Mouse (Mus musculus): Measurements from ENCODE around the gene Trio. TPM values are rescaled to one million over a fixed set of nuclear protein-coding genes. Genes with fewer than 3 reads are reported as not detected.
A peak's percentile ranks its signal among the peaks of the same experiment; 100 is the strongest.

Gene Trio
- polyA plus RNA-seq, 1 experiment from 2014 or later = 8.8 TPM

GRCm38 (mm10) chr15:27718668-27719067, 307.0 kb downstream of the Trio start:
- Histone ChIP-seq H3K9ac (ENCODE audit: low read length) (no peak overlapping the region), H3K36me3 (ENCODE audit: control insufficient read depth, insufficient read depth, low read length) (no peaks in the 10 kb centered on the region), H3K9me3 (ENCODE audit: control insufficient read depth, low read length) (no peaks in the 10 kb centered on the region), H3K27ac (replicated peaks) (no peak overlapping the region), H3K4me3 (ENCODE audit: low read depth, low read length) (no peak overlapping the region), H3K4me1 (replicated peaks; ENCODE audit: control insufficient read depth, insufficient read depth) (no peaks in the 10 kb centered on the region), H3K4me2 (replicated peaks; ENCODE audit: low read depth) (no peak overlapping the region), H3K27me3 (ENCODE audit: control insufficient read depth, insufficient read depth, low read length) (no peaks in the 10 kb centered on the region)
- TF ChIP-seq CTCF (IDR thresholded peaks at IDR 0.05; ENCODE audit: low read depth) = no peak
- TF ChIP-seq EP300 (optimal IDR thresholded peaks at IDR 0.05) = no peak
- DNase-seq (ENCODE audit: low spot score) = no peak
- no peak for ATAC-seq (ENCODE audit: low FRiP score, low TSS enrichment)
- 77% methylated on average over 7 of the region's 7 CpGs for WGBS

DNA sequence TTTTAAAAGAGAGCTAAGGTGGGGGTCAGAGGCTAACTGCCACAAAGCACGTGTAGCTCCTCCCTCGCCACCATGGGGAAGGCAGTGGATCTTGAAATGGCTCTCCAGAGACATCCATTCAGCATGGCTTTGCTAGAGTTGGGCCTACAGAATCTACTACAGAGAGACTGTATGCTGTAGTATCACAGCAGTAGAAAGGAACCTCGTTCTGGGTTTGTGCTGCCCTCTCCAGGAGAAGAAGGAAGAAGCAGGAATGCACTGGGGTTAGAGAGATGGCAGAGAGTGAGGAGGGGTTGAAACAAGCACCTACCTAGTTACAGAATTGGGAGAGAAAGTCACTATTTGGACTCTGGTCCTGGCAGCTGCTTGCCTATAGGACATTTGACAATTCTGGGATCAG, 310.3 kb downstream of the Trio start:
- Histone ChIP-seq H3K4me1 (replicated peaks; ENCODE audit: control insufficient read depth, insufficient read depth) (no peaks in the 10 kb centered on the region), H3K9ac (ENCODE audit: low read length) (no peak overlapping the region), H3K9me3 (ENCODE audit: control insufficient read depth, low read length) (no peaks in the 10 kb centered on the region), H3K27me3 (ENCODE audit: control insufficient read depth, insufficient read depth, low read length) (no peaks in the 10 kb centered on the region), H3K4me2 (replicated peaks; ENCODE audit: low read depth) (no peak overlapping the region), H3K27ac (replicated peaks) (no peak overlapping the region), H3K36me3 (ENCODE audit: control insufficient read depth, insufficient read depth, low read length) (no peaks in the 10 kb centered on the region), H3K4me3 (ENCODE audit: low read depth, low read length) (no peak overlapping the region)
- TF ChIP-seq CTCF (IDR thresholded peaks at IDR 0.05; ENCODE audit: low read depth) (peak; percentile 80), EP300 (optimal IDR thresholded peaks at IDR 0.05) (no peak)
- DNase-seq (ENCODE audit: low spot score) (no peak), ATAC-seq (ENCODE audit: low FRiP score, low TSS enrichment) (0 out of 2 replicates have a peak, but pooled peaks have one; percentile 67)
- 37% methylated on average over 3 of the region's 3 CpGs for WGBS

GRCm38 (mm10) chr15:27710698-27711097, 314.9 kb downstream of the Trio start:
- WGBS = 47% methylated on average over 9 of the region's 9 CpGs
- Histone ChIP-seq H3K9ac (ENCODE audit: low read length) (no peak overlapping the region), H3K4me1 (replicated peaks; ENCODE audit: control insufficient read depth, insufficient read depth) (no peaks in the 10 kb centered on the region), H3K4me3 (ENCODE audit: low read depth, low read length) (no peak overlapping the region), H3K9me3 (ENCODE audit: control insufficient read depth, low read length) (no peaks in the 10 kb centered on the region), H3K27me3 (ENCODE audit: control insufficient read depth, insufficient read depth, low read length) (no peaks in the 10 kb centered on the region), H3K36me3 (ENCODE audit: control insufficient read depth, insufficient read depth, low read length) (no peaks in the 10 kb centered on the region), H3K4me2 (replicated peaks; ENCODE audit: low read depth) (no peak overlapping the region), H3K27ac (replicated peaks) (no peak overlapping the region)
- no peak for DNase-seq (ENCODE audit: low spot score)
- peak; percentile 29; the same call in 1 of the 2 replicates for ATAC-seq (ENCODE audit: low FRiP score, low TSS enrichment)
- TF ChIP-seq CTCF (IDR thresholded peaks at IDR 0.05; ENCODE audit: low read depth) (no peak), EP300 (optimal IDR thresholded peaks at IDR 0.05) (no peak)

- Histone ChIP-seq H3K9me3 (ENCODE audit: control insufficient read depth, low read length) (no peaks in the 10 kb centered on the region), H3K4me3 (ENCODE audit: low read depth, low read length) (no peak overlapping the region), H3K4me1 (replicated peaks; ENCODE audit: control insufficient read depth, insufficient read depth) (no peaks in the 10 kb centered on the region), H3K4me2 (replicated peaks; ENCODE audit: low read depth) (no peak overlapping the region), H3K9ac (ENCODE audit: low read length) (no peak overlapping the region), H3K27me3 (ENCODE audit: control insufficient read depth, insufficient read depth, low read length) (no peaks in the 10 kb centered on the region), H3K36me3 (ENCODE audit: control insufficient read depth, insufficient read depth, low read length) (no peaks in the 10 kb centered on the region), H3K27ac (replicated peaks) (0 out of 2 replicates have a peak overlapping the region, but pooled peaks have one; percentile 13)
- ATAC-seq (ENCODE audit: low FRiP score, low TSS enrichment) (no peak), DNase-seq (ENCODE audit: low spot score) (no peak)
- 73% methylated on average over 7 of the region's 7 CpGs for WGBS
- TF ChIP-seq CTCF (IDR thresholded peaks at IDR 0.05; ENCODE audit: low read depth) = no peak
- TF ChIP-seq EP300 (optimal IDR thresholded peaks at IDR 0.05) = no peak
Observed at GRCm38 (mm10) chr15:27708968-27709612, 316.6 kb downstream of the Trio start.

DNA sequence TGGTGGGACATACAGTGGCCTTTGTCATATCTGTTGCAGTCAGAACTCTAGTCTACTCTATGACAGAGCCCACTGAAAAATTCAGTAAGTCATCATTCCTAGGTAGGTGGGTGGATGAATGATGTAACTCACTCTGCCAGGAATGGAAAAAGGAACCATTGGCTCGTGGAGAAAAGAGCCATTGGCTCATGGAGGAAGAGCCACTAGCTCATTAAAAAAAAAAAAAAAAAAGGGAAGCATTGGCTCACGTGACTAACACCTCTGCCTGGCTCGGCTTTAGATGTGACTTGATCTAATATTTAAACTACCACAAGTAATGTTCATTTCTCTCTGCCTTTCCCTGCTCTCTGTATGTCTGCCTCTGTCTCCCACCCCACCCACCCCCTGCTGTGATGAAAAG, 317.1 kb downstream of the Trio start:
- DNase-seq (ENCODE audit: low spot score) (no peak), ATAC-seq (ENCODE audit: low FRiP score, low TSS enrichment) (no peak)
- no peak overlapping the region for H3K4me3 ChIP-seq (ENCODE audit: low read depth, low read length)
- H3K4me1 ChIP-seq (replicated peaks; ENCODE audit: control insufficient read depth, insufficient read depth) = no peaks in the 10 kb centered on the region
- TF ChIP-seq EP300 (optimal IDR thresholded peaks at IDR 0.05) = no peak
- H3K4me2 ChIP-seq (replicated peaks; ENCODE audit: low read depth) = no peak overlapping the region
- H3K27ac ChIP-seq (replicated peaks) = no peak overlapping the region
- no peaks in the 10 kb centered on the region for H3K9me3 ChIP-seq (ENCODE audit: control insufficient read depth, low read length)
- H3K9ac ChIP-seq (ENCODE audit: low read length) = no peak overlapping the region
- H3K27me3 ChIP-seq (ENCODE audit: control insufficient read depth, insufficient read depth, low read length) = no peaks in the 10 kb centered on the region
- 64% methylated on average over 3 of the region's 3 CpGs for WGBS
- no peaks in the 10 kb centered on the region for H3K36me3 ChIP-seq (ENCODE audit: control insufficient read depth, insufficient read depth, low read length)

DNA sequence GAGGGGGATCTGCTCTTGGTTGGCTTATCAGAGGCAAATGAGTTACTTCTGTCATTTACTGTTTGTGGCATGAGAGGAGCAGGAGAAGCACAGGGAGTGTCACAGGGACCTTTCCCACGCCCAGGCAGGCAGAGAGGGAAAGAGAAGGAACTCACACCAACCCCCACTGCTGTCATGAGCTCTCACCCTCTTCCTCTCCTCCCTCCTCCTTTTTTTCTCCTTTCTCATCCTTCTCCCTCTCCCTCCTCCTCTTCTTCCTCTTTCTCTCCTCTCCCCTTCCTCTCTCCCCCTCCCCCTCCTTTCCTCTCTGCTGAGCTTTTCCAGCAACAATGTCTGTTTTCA, 322.7 kb downstream of the Trio start:
- WGBS = 14% methylated on average over 1 of the region's 1 CpGs
- DNase-seq (ENCODE audit: low spot score) (no peak), ATAC-seq (ENCODE audit: low FRiP score, low TSS enrichment) (no peak)
- H3K36me3 ChIP-seq (ENCODE audit: control insufficient read depth, insufficient read depth, low read length) = no peaks in the 10 kb centered on the region
- no peaks in the 10 kb centered on the region for H3K27me3 ChIP-seq (ENCODE audit: control insufficient read depth, insufficient read depth, low read length)
- TF ChIP-seq CTCF (IDR thresholded peaks at IDR 0.05; ENCODE audit: low read depth) (no peak), EP300 (optimal IDR thresholded peaks at IDR 0.05) (no peak)
- no peak overlapping the region for H3K4me3 ChIP-seq (ENCODE audit: low read depth, low read length)
- no peaks in the 10 kb centered on the region for H3K9me3 ChIP-seq (ENCODE audit: control insufficient read depth, low read length)
- no peak overlapping the region for H3K9ac ChIP-seq (ENCODE audit: low read length)
- H3K27ac ChIP-seq (replicated peaks) = peak overlapping the region; percentile 40; the same call in 1 of the 2 replicates
- no peaks in the 10 kb centered on the region; the same call in 1 of the 2 replicates for H3K4me1 ChIP-seq (replicated peaks; ENCODE audit: control insufficient read depth, insufficient read depth)
- no peak overlapping the region for H3K4me2 ChIP-seq (replicated peaks; ENCODE audit: low read depth)

All from stomach, postnatal 0 days (tissue).